Mouse (Mus musculus) midbrain, embryonic 14.5 days (tissue): Measurements from ENCODE around the gene Mrpl23. TPM values are rescaled to one million over a fixed set of nuclear protein-coding genes. Genes with fewer than 3 reads are reported as not detected.

Experiments
- ATAC-seq: fragments of 200-750 bp; cut with Nextera tagmentation; 2 replicates; pipeline ENCODE4 v1.8.0; 2017; ENCODE audit warnings: moderate number of reproducible peaks, moderate library complexity; ENCODE audit not compliant: low FRiP score, low TSS enrichment
- DNase-seq: peaks from one replicate; pipeline ENCODE4 v3.0.0-alpha.2; 2015
- H3K27ac ChIP-seq: fragments of 300-500 bp; sonication (generic); replicated peaks from 2 replicates; pipeline ENCODE4 v1.5.1; 2014; ENCODE audit warnings: mild to moderate bottlenecking, low read depth, low read length, moderate library complexity
- H3K27me3 ChIP-seq: fragments of 300-500 bp; sonication (generic); 2 replicates; pipeline ENCODE4 v1.6.1; 2014; ENCODE audit warnings: low read length, control low read depth, mixed read lengths; ENCODE audit not compliant: control insufficient read depth, insufficient read depth
- H3K36me3 ChIP-seq: fragments of 300-500 bp; sonication (generic); 2 replicates; pipeline ENCODE4 v1.6.1; 2014; ENCODE audit warnings: low read length, control low read depth; ENCODE audit not compliant: control insufficient read depth, insufficient read depth
- H3K4me1 ChIP-seq: fragments of 300-500 bp; sonication (generic); 2 replicates; pipeline ENCODE4 v1.6.1; 2014; ENCODE audit warnings: mild to moderate bottlenecking, antibody characterized with exemption, low read length, control low read depth; ENCODE audit not compliant: control insufficient read depth, insufficient read depth
- H3K4me2 ChIP-seq: fragments of 300-500 bp; sonication (generic); 2 replicates; pipeline ENCODE4 v1.6.1; 2014; ENCODE audit warnings: mild to moderate bottlenecking, low read length, moderate library complexity
- H3K4me3 ChIP-seq: fragments of 300-500 bp; sonication (generic); replicated peaks from 2 replicates; pipeline ENCODE4 v1.5.1; 2014; ENCODE audit warnings: low read depth, low read length
- H3K9ac ChIP-seq: fragments of 300-500 bp; sonication (generic); replicated peaks from 2 replicates; pipeline ENCODE4 v1.6.1; 2014; ENCODE audit warnings: mild to moderate bottlenecking, low read length, moderate library complexity
- H3K9me3 ChIP-seq: fragments of 300-500 bp; sonication (generic); 2 replicates; pipeline ENCODE4 v1.6.1; 2016; ENCODE audit warnings: low read length, control low read depth, mixed read lengths; ENCODE audit not compliant: control insufficient read depth
- WGBS: fragments of 180-500 bp; shearing (Covaris S2); extraction: QIAGEN DNeasy Blood & Tissue Kit; methylation state at CpG from one replicate; pipeline ENCODE4 v1.1.7; 2014; 5-methylcytosine and 5-hydroxymethylcytosine counted together
- polyA plus RNA-seq: library from polyadenylated mRNA; unstranded; fragments of >200 nt; fragmentation: Nextera tagmentation; extraction: Ambion mirVana; gene quantifications from 2 replicates; pipeline ENCODE4 v1.2.1, GENCODE M21; 2014

Mrpl23 gene
- polyA plus RNA-seq, 1 experiment from 2014 or later = 11.9 TPM

- Histone ChIP-seq H3K9me3 (no peaks in the 10 kb centered on the region), H3K4me2 (no peak overlapping the region), H3K27me3 (no peaks in the 10 kb centered on the region), H3K27ac (no peak overlapping the region), H3K36me3 (no peaks in the 10 kb centered on the region), H3K9ac (no peak overlapping the region), H3K4me1 (peaks cover 15% of the 10 kb centered on the region), H3K4me3 (no peak overlapping the region)
- 72% methylated on average over 10 of the region's 10 CpGs for WGBS
- DNase-seq (no peak), ATAC-seq (no peak)
Observed at GRCm38 (mm10) chr7:142529350-142529749, 3.1 kb upstream of the Mrpl23 start.

- Histone ChIP-seq H3K27me3 (no peaks in the 10 kb centered on the region), H3K4me3 (peak overlapping the region; percentile 73; the same call in 1 of the 2 replicates), H3K36me3 (peaks cover 3% of the 10 kb centered on the region; the same call in 1 of the 2 replicates), H3K4me2 (peak overlapping the region; percentile 81), H3K4me1 (peaks cover 15% of the 10 kb centered on the region), H3K27ac (peak overlapping the region; percentile 78), H3K9me3 (no peaks in the 10 kb centered on the region), H3K9ac (no peak overlapping the region)
- WGBS = 86% methylated on average over 4 of the region's 4 CpGs
- no peak for DNase-seq
- peak; percentile 19; the same call in 1 of the 2 replicates for ATAC-seq
Observed at GRCm38 (mm10) chr7:142531973-142532521, 439 bp upstream of the Mrpl23 start.

GRCm38 (mm10) chr7:142533059-142533855, 771 bp downstream of the Mrpl23 start:
- peaks cover 3% of the 10 kb centered on the region; the same call in 1 of the 2 replicates for H3K36me3 ChIP-seq
- DNase-seq = peak; percentile 94
- peak overlapping the region; percentile 78 for H3K27ac ChIP-seq
- WGBS = under 1% methylated on average over 44 of the region's 44 CpGs
- H3K9me3 ChIP-seq = no peaks in the 10 kb centered on the region
- peak overlapping the region; percentile 73 for H3K4me3 ChIP-seq
- peak overlapping the region; percentile 81 for H3K4me2 ChIP-seq
- no peaks in the 10 kb centered on the region for H3K27me3 ChIP-seq
- peak; percentile 90 for ATAC-seq
- H3K9ac ChIP-seq = peak overlapping the region; percentile 70
- peaks cover 16% of the 10 kb centered on the region for H3K4me1 ChIP-seq

- Histone ChIP-seq H3K36me3 (peaks cover 3% of the 10 kb centered on the region; the same call in 1 of the 2 replicates), H3K4me1 (peaks cover 19% of the 10 kb centered on the region)
Observed at GRCm38 (mm10) chr7:142535116-142535515, 2.6 kb downstream of the Mrpl23 start.

GRCm38 (mm10) chr7:142535832-142536231, 3.3 kb downstream of the Mrpl23 start:
- DNase-seq (no peak), ATAC-seq (no peak)
- 99% methylated on average over 5 of the region's 5 CpGs for WGBS
- H3K9ac ChIP-seq = no peak overlapping the region
- H3K36me3 ChIP-seq = peaks cover 6% of the 10 kb centered on the region; the same call in 1 of the 2 replicates
- H3K9me3 ChIP-seq = no peaks in the 10 kb centered on the region
- no peaks in the 10 kb centered on the region for H3K27me3 ChIP-seq
- peaks cover 19% of the 10 kb centered on the region for H3K4me1 ChIP-seq
- no peak overlapping the region for H3K4me3 ChIP-seq
- H3K4me2 ChIP-seq = no peak overlapping the region
- H3K27ac ChIP-seq = no peak overlapping the region

More at GRCm38 (mm10) chr7:142535116-142535515, 2.6 kb downstream of the Mrpl23 start:
- Histone ChIP-seq H3K9ac (no peak overlapping the region), H3K27ac (no peak overlapping the region), H3K9me3 (no peaks in the 10 kb centered on the region), H3K4me3 (no peak overlapping the region), H3K27me3 (no peaks in the 10 kb centered on the region), H3K4me2 (no peak overlapping the region)
- ATAC-seq (no peak), DNase-seq (no peak)
- 91% methylated on average over 4 of the region's 4 CpGs for WGBS

- DNase-seq = no peak
- peaks cover 19% of the 10 kb centered on the region for H3K4me1 ChIP-seq
- H3K4me2 ChIP-seq = no peak overlapping the region
- 71% methylated on average over 5 of the region's 5 CpGs for WGBS
- H3K9ac ChIP-seq = no peak overlapping the region
- H3K4me3 ChIP-seq = no peak overlapping the region
- no peaks in the 10 kb centered on the region for H3K27me3 ChIP-seq
- no peak overlapping the region for H3K27ac ChIP-seq
- no peaks in the 10 kb centered on the region for H3K9me3 ChIP-seq
- peaks cover 11% of the 10 kb centered on the region; the same call in 1 of the 2 replicates for H3K36me3 ChIP-seq
- ATAC-seq = no peak
Observed at GRCm38 (mm10) chr7:142537181-142537580, 4.7 kb downstream of the Mrpl23 start.

GRCm38 (mm10) chr7:142537879-142538278, 5.4 kb downstream of the Mrpl23 start:
- ATAC-seq (no peak), DNase-seq (peak; percentile 91)
- peak overlapping the region; percentile 38; the same call in 1 of the 2 replicates for H3K27ac ChIP-seq
- H3K4me3 ChIP-seq = no peak overlapping the region
- peaks cover 11% of the 10 kb centered on the region; the same call in 1 of the 2 replicates for H3K36me3 ChIP-seq
- peaks cover 18% of the 10 kb centered on the region for H3K4me1 ChIP-seq
- no peak overlapping the region for H3K9ac ChIP-seq
- 6% methylated on average over 6 of the region's 6 CpGs for WGBS
- no peaks in the 10 kb centered on the region for H3K9me3 ChIP-seq
- H3K4me2 ChIP-seq = no peak overlapping the region
- H3K27me3 ChIP-seq = no peaks in the 10 kb centered on the region

GRCm38 (mm10) chr7:142538291-142538690, 5.8 kb downstream of the Mrpl23 start:
- H3K4me3 ChIP-seq = no peak overlapping the region
- no peak overlapping the region for H3K9ac ChIP-seq
- peaks cover 11% of the 10 kb centered on the region; the same call in 1 of the 2 replicates for H3K36me3 ChIP-seq
- no peaks in the 10 kb centered on the region for H3K27me3 ChIP-seq
- ATAC-seq (no peak), DNase-seq (no peak)
- H3K9me3 ChIP-seq = no peaks in the 10 kb centered on the region
- H3K4me2 ChIP-seq = no peak overlapping the region
- H3K27ac ChIP-seq = peak overlapping the region; percentile 38
- WGBS = 37% methylated on average over 4 of the region's 4 CpGs
- H3K4me1 ChIP-seq = peaks cover 21% of the 10 kb centered on the region
